Mouse (Mus musculus) ES-Bruce4 (cell line): ENCODE measurements around the gene Hoxa3. TPM values are rescaled to one million over a fixed set of nuclear protein-coding genes. Genes with fewer than 3 reads are reported as not detected.

ENCODE experiments used
- H3K27ac ChIP-seq: 2 replicates; pipeline ENCODE4 v1.5.1; 2012; ENCODE audit warnings: low read length, inconsistent platforms; ENCODE audit not compliant: insufficient read depth
- H3K27me3 ChIP-seq: 2 replicates; pipeline ENCODE4 v1.6.1; 2012; ENCODE audit warnings: mild to moderate bottlenecking, low read length, inconsistent platforms; ENCODE audit not compliant: control insufficient read depth, poor library complexity, insufficient read depth, severe bottlenecking
- H3K36me3 ChIP-seq: 2 replicates; pipeline ENCODE4 v1.6.1; 2012; ENCODE audit warnings: inconsistent platforms, mild to moderate bottlenecking, low read length, moderate library complexity; ENCODE audit not compliant: control insufficient read depth, poor library complexity, insufficient read depth, severe bottlenecking
- H3K4me1 ChIP-seq: one replicate; pipeline ENCODE4 v1.8.1; 2011; ENCODE audit warnings: low read length; ENCODE audit not compliant: control insufficient read depth, insufficient read depth
- H3K4me3 ChIP-seq: 2 replicates; pipeline ENCODE4 v1.5.1; 2011; ENCODE audit warnings: low read depth, mild to moderate bottlenecking, low read length
- H3K9ac ChIP-seq: 2 replicates; pipeline ENCODE4 v1.6.1; 2012; ENCODE audit warnings: low read depth, mild to moderate bottlenecking, inconsistent platforms; ENCODE audit not compliant: poor library complexity, severe bottlenecking
- H3K9me3 ChIP-seq: replicated peaks from 2 replicates; pipeline ENCODE4 v1.6.1; 2012; ENCODE audit warnings: mild to moderate bottlenecking, low read length, inconsistent platforms; ENCODE audit not compliant: control insufficient read depth, poor library complexity, insufficient read depth, severe bottlenecking
- CTCF ChIP-seq: IDR thresholded peaks from one replicate; pipeline ENCODE4 v1.8.1; 2011; ENCODE audit warnings: low read depth, low read length
- EP300 ChIP-seq: IDR thresholded peaks from 2 replicates; pipeline ENCODE4 v1.6.1; 2011; ENCODE audit warnings: low read depth, low read length; ENCODE audit not compliant: insufficient read depth
- POLR2A ChIP-seq: IDR thresholded peaks from one replicate; pipeline ENCODE4 v1.8.1; 2011; ENCODE audit warnings: low read length; ENCODE audit not compliant: insufficient read depth
- polyA plus RNA-seq: library from polyadenylated mRNA; stranded (reverse); fragments of >200 nt; gene quantifications from 2 replicates; pipeline ENCODE4 v1.2.4, GENCODE M21; 2011; ENCODE audit warnings: low read depth; ENCODE audit not compliant: missing spikeins, insufficient read depth, insufficient read length

The Hoxa3 gene
- polyA plus RNA-seq, 1 experiment, result 0.25 TPM

DNA sequence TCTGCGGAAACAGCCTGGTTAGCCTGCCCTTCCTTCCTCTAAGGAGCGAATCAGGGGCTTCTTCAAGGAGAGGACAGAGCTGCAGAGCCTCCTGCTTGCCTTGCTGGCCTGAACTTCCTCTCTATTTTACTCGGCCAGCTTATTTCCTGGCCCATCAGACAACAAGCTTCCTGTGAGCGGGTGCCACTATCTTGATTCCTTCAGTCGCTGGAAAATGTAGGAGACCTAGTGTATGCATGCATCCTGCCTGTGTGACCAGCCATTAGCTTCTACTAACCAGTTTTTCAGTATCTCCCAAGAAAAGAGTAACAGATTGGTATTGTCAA lies 42.3 kb downstream of the Hoxa3 start:
- TF ChIP-seq CTCF (no peak), POLR2A (no peak), EP300 (no peak)
- Histone ChIP-seq H3K9me3 (no peaks in the 10 kb centered on the region), H3K27ac (no peak overlapping the region), H3K36me3 (no peaks in the 10 kb centered on the region), H3K27me3 (peaks cover 54% of the 10 kb centered on the region), H3K4me3 (no peak overlapping the region; the same call in 1 of the 2 replicates), H3K9ac (no peak overlapping the region), H3K4me1 (no peaks in the 10 kb centered on the region)

DNA sequence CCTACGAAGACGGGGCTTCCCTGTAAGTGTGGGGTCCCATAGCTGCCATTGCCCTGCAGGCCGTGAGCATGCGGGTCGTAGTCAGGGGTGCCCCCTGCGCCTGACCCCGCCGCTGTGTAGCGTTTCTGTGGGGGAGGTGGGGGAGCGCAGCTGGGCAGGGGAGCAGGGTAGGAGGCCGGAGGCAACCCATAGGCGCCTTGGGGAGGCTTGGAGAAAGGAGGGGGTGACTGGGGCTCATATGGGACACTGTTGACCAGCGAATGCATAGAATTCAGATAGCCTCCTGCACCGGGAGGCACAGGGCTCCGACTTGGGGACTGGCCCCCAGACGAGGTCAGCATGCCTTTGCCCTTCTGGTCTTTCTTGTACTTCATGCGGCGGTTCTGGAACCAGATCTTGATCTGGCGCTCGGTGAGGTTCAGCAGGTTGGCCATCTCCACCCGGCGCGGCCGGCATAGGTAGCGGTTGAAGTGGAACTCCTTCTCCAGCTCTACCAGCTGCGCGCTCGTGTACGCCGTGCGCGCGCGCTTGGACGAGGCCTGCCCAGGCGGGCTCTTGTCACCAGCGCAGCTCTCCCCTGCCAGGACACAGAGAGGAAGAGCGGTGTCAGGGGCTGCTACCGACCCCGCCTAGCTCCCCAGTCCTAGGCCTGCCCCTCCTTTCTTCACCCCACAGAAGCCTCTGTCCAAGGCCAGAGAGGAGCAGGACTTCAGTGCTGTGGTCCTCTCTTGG lies 42.8 kb downstream of the Hoxa3 start:
- peak overlapping the region; percentile 47 for H3K4me3 ChIP-seq
- H3K27me3 ChIP-seq, result peaks cover 55% of the 10 kb centered on the region
- H3K4me1 ChIP-seq, result no peaks in the 10 kb centered on the region
- H3K36me3 ChIP-seq, result no peaks in the 10 kb centered on the region
- TF ChIP-seq EP300 (no peak), POLR2A (no peak), CTCF (no peak)
- H3K9ac ChIP-seq, result no peak overlapping the region
- H3K27ac ChIP-seq, result no peak overlapping the region
- H3K9me3 ChIP-seq, result no peaks in the 10 kb centered on the region

DNA sequence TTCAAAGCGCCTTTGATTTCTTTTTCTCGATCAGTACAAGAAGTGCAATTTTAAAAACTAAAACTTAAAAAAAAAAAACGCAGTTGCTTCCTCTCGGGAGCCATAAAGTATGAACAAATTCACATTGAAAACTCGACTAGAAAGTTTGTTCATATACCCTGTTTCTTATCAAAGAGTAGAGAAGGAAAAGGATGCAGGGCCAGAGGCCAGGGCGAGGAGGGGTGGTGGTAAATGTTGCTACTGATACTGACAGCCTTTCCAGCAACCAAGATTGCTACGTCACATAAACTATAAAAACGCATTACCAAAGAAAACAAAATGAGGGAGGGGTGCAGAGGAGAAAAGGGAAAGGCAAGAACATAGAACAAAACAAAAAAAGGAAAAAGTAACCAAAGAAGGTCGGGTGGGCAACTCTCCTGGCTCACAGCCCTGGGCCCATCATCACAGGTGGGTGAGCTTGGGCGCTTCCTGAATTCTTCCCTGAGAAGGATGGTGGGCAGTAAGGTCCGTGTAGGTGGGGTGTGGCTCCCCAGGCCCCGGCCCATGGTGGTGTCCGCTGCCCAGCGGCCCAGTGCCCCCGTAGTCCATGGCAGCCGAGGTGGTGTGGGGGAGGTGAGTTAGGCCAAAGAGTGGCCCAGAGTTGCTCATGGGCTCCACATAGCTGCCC lies 43.5 kb downstream of the Hoxa3 start:
- Histone ChIP-seq H3K4me1 (no peaks in the 10 kb centered on the region), H3K9me3 (no peaks in the 10 kb centered on the region), H3K27ac (no peak overlapping the region), H3K27me3 (peaks cover 56% of the 10 kb centered on the region), H3K4me3 (no peak overlapping the region), H3K9ac (no peak overlapping the region), H3K36me3 (no peaks in the 10 kb centered on the region)
- no peak for TF ChIP-seq CTCF
- no peak for TF ChIP-seq EP300
- TF ChIP-seq POLR2A, result no peak

DNA sequence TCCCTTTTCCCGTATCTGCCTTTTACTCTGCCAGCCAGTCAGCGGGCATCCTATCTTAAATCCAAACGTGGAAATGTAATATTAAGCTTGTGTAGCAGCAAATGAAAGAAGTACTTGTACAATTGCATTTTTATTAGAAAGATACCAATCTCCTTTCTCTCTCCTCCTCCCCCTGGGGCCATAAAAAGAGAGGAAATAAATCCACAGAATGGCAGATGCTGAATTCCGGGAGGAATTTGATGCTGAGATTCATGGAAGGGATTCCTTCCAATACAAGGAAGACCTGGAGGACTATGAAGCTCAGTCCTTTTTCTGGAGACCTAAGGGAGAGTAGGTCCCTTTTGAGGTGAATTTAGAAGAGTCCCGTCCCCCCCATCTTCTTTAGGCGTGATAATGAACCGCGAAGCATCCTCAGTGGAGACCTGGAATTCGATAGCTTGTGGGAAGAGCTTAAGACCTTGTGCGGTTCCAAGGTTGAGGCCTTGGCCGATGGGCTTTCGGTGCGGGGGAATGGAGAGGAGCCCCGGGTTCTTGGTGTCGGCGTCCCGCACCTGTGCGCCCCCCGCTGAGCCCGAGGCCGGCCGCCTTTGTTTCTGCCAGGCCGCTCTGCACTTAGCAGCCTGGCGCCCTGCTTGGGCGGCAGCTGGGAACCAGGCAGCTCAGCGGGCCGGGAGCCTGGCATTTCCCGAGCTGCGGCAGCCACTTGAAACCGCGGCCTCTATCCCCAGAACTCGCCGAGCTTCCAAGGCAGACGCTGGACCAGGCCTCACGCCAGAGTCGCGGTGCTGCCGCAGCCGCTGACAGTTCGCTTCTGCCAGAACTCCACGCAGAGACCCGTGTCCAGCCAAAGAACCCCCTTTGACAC lies 44.7 kb downstream of the Hoxa3 start:
- Histone ChIP-seq H3K36me3 (no peaks in the 10 kb centered on the region), H3K9ac (no peak overlapping the region), H3K27me3 (peaks cover 60% of the 10 kb centered on the region), H3K4me3 (no peak overlapping the region; the same call in 1 of the 2 replicates), H3K4me1 (no peaks in the 10 kb centered on the region), H3K27ac (no peak overlapping the region), H3K9me3 (no peaks in the 10 kb centered on the region)
- TF ChIP-seq CTCF (no peak), POLR2A (no peak), EP300 (no peak)

DNA sequence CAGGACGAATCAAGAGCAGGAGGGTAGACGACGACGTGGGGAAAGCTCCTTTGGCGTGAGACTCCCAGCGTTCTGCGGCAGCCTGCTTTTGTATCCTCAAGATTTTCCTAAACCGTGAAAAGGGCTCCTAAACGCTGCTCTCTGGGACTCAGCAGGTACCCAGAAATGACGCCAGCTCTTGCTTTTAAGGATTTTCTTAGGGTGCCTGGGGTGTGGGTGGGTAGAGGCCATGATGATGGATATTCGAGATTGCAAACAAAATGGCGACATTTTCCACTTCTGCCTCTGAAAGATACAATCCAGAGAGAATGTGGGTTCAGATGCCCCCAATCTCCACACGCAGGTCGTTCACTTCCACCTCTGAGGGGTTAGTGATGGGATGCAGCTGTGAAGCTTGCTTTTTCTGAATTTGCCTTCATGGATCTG lies 45.4 kb downstream of the Hoxa3 start:
- no peak for TF ChIP-seq CTCF
- H3K9ac ChIP-seq, result no peak overlapping the region
- no peaks in the 10 kb centered on the region for H3K9me3 ChIP-seq
- peaks cover 61% of the 10 kb centered on the region for H3K27me3 ChIP-seq
- no peak overlapping the region for H3K27ac ChIP-seq
- H3K4me3 ChIP-seq, result no peak overlapping the region
- H3K4me1 ChIP-seq, result peaks cover 2% of the 10 kb centered on the region
- H3K36me3 ChIP-seq, result no peaks in the 10 kb centered on the region
